Mouse (Mus musculus): ENCODE data around the gene Ccr10.

DNA sequence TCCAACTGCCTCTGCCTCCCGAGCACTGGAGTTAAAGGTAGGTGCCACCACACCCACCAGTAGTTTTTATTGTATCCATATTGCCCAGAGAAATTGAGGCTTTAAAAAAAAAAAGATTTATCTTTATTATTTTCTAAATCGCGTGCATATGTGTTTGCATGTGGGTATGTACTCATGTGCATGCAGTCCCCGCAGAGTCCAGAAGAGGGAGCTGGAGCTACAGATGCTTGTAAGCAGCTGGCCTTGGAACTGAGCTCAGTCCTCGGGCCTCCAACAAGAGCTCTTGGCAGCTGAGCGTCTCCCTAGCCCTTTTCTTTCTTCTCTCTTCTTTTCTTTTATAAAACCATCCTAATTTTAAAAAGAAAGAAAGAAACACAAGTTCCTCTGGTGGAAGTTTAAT lies 43.5 kb downstream of the Ccr10 start:
- peak; percentile 13; the same call in 1 of the 2 replicates for TF ChIP-seq CTCF (IDR thresholded peaks at IDR 0.05; ENCODE audit: extremely low read depth, insufficient read depth, low read length)
- no peak for TF ChIP-seq POLR2A (IDR thresholded peaks at IDR 0.05; ENCODE audit: extremely low read depth, insufficient read depth, low read length)

Data from cortical plate, adult 2 months (tissue).